Mouse (Mus musculus) MEL (cell line): Measurements from ENCODE around the gene Naga. TPM values are rescaled to one million over a fixed set of nuclear protein-coding genes. Genes with fewer than 3 reads are reported as not detected.

Experiments
- DNase-seq: peaks from one replicate; pipeline ENCODE4 v3.0.0; 2011; ENCODE audit warnings: low read depth, low spot score
- H3K27ac ChIP-seq: 2 replicates; pipeline ENCODE4 v1.5.1; 2012; ENCODE audit warnings: low read depth, mild to moderate bottlenecking, control low read depth, low read length, moderate library complexity; ENCODE audit not compliant: control insufficient read depth
- H3K27me3 ChIP-seq, 2 experiments: fragments of 150-350 bp in 1 of 2; sonication (generic) in 1 of 2; 2 replicates each; pipeline ENCODE4 v1.6.1; 2012; ENCODE audit warnings: low read length in 2 of 2, mild to moderate bottlenecking in 2 of 2, improper control_type of control experiment in 1 of 2, moderate library complexity in 1 of 2; ENCODE audit not compliant: insufficient read depth in 2 of 2, control insufficient read depth in 1 of 2
- H3K36me3 ChIP-seq, 2 experiments: 2 replicates each; pipeline ENCODE4 v1.6.1; 2012 to 2014; ENCODE audit warnings: low read length in 2 of 2, improper control_type of control experiment in 1 of 2, inconsistent platforms in 1 of 2, mild to moderate bottlenecking in 1 of 2; ENCODE audit not compliant: insufficient read depth in 2 of 2, control insufficient read depth in 1 of 2
- H3K4me1 ChIP-seq, 2 experiments: fragments of 150-350 bp in 1 of 2; sonication (generic) in 1 of 2; 2 replicates each; pipeline ENCODE4 v1.6.1; 2012; ENCODE audit warnings: low read length in 2 of 2, improper control_type of control experiment in 1 of 2, mild to moderate bottlenecking in 1 of 2; ENCODE audit not compliant: insufficient read depth in 2 of 2, control insufficient read depth in 1 of 2
- H3K4me3 ChIP-seq, 2 experiments: fragments of 150-350 bp in 1 of 2; sonication (generic) in 1 of 2; 2 replicates each; pipeline ENCODE4 v1.5.1; 2012; ENCODE audit warnings: low read depth in 2 of 2, low read length in 2 of 2, mild to moderate bottlenecking in 2 of 2, moderate library complexity in 2 of 2, control low read depth in 1 of 2, improper control_type of control experiment in 1 of 2; ENCODE audit not compliant: control insufficient read depth in 1 of 2, insufficient read depth in 1 of 2
- H3K79me2 ChIP-seq: 2 replicates; pipeline ENCODE4 v1.6.1; 2012; ENCODE audit warnings: mild to moderate bottlenecking, low read length, moderate library complexity; ENCODE audit not compliant: control insufficient read depth, poor library complexity, insufficient read depth
- H3K9ac ChIP-seq: 2 replicates; pipeline ENCODE4 v1.6.1; 2012; ENCODE audit warnings: low read depth, mild to moderate bottlenecking, control low read depth, low read length, moderate library complexity; ENCODE audit not compliant: control insufficient read depth, poor library complexity, severe bottlenecking
- H3K9me3 ChIP-seq: fragments of 150-350 bp; sonication (generic); replicated peaks from 2 replicates; pipeline ENCODE4 v1.6.1; 2012; ENCODE audit warnings: mild to moderate bottlenecking, low read length, improper control_type of control experiment, moderate library complexity; ENCODE audit not compliant: insufficient read depth
- CTCF ChIP-seq, 3 experiments: IDR thresholded peaks in 2 of 3; conservative IDR thresholded peaks in 1 of 3; 2 replicates each; pipeline ENCODE4 v1.5.1; 2011 to 2012; ENCODE audit warnings: low read length in 3 of 3, low read depth in 2 of 3, mild to moderate bottlenecking in 2 of 3, improper control_type of control experiment in 1 of 3, inconsistent platforms in 1 of 3, mixed read lengths in 1 of 3, moderate library complexity in 1 of 3; ENCODE audit not compliant: control insufficient read depth in 1 of 3, insufficient read depth in 1 of 3, poor library complexity in 1 of 3, severe bottlenecking in 1 of 3
- ELF1 ChIP-seq: IDR thresholded peaks from 2 replicates; pipeline ENCODE4 v1.6.1; 2014; ENCODE audit warnings: low read depth, mild to moderate bottlenecking, inconsistent platforms, low read length, improper control_type of control experiment, moderate library complexity
- ETS1 ChIP-seq: IDR thresholded peaks from 2 replicates; pipeline ENCODE4 v1.6.1; 2012; ENCODE audit warnings: low read depth, mild to moderate bottlenecking, inconsistent platforms, low read length, improper control_type of control experiment, moderate library complexity
- GABPA ChIP-seq: IDR thresholded peaks from 2 replicates; pipeline ENCODE4 v1.6.1; 2012; ENCODE audit warnings: low read depth, mild to moderate bottlenecking, inconsistent platforms, low read length, improper control_type of control experiment, moderate library complexity
- GATA1 ChIP-seq: IDR thresholded peaks from 2 replicates; pipeline ENCODE4 v1.6.1; 2011; ENCODE audit warnings: low read depth, low read length, improper control_type of control experiment
- HCFC1 ChIP-seq: IDR thresholded peaks from 2 replicates; pipeline ENCODE4 v1.6.1; 2012; ENCODE audit warnings: low read depth, mild to moderate bottlenecking, inconsistent platforms, low read length, improper control_type of control experiment, moderate library complexity
- KAT2A ChIP-seq: conservative IDR thresholded peaks from 2 replicates; pipeline ENCODE4 v1.6.1; 2012; ENCODE audit warnings: low read depth, low read length, improper control_type of control experiment, inconsistent platforms
- MAFK ChIP-seq: IDR thresholded peaks from 2 replicates; pipeline ENCODE4 v1.6.1; 2011; ENCODE audit warnings: low read depth, mild to moderate bottlenecking, low read length, improper control_type of control experiment, borderline replicate concordance
- MAX ChIP-seq: IDR thresholded peaks from 2 replicates; pipeline ENCODE4 v1.6.1; 2011; ENCODE audit warnings: low read length, improper control_type of control experiment
- MYB ChIP-seq: IDR thresholded peaks from 2 replicates; pipeline ENCODE4 v1.6.1; 2011; ENCODE audit warnings: mild to moderate bottlenecking, low read depth, low read length, improper control_type of control experiment
- NELFE ChIP-seq: IDR thresholded peaks from 2 replicates; pipeline ENCODE4 v1.6.1; 2011; ENCODE audit warnings: low read depth, low read length, improper control_type of control experiment
- POLR2AphosphoS5 ChIP-seq: IDR thresholded peaks from 2 replicates; pipeline ENCODE4 v1.6.1; 2012; ENCODE audit warnings: low read depth, borderline replicate concordance, mild to moderate bottlenecking, inconsistent platforms, low read length, moderate library complexity, mixed read lengths
- RAD21 ChIP-seq: IDR thresholded peaks from 2 replicates; pipeline ENCODE4 v1.6.1; 2011; ENCODE audit warnings: mild to moderate bottlenecking, low read depth, low read length, improper control_type of control experiment
- RCOR1 ChIP-seq: IDR thresholded peaks from 2 replicates; pipeline ENCODE4 v1.6.1; 2012; ENCODE audit warnings: low read depth, mild to moderate bottlenecking, inconsistent platforms, low read length, improper control_type of control experiment
- SMC3 ChIP-seq: IDR thresholded peaks from 2 replicates; pipeline ENCODE4 v1.6.1; 2011; ENCODE audit warnings: low read depth, low read length, improper control_type of control experiment
- TAL1 ChIP-seq: IDR thresholded peaks from 2 replicates; pipeline ENCODE4 v1.6.1; 2012; ENCODE audit warnings: mild to moderate bottlenecking, inconsistent platforms, low read length, moderate library complexity, mixed read lengths
- UBTF ChIP-seq: IDR thresholded peaks from 2 replicates; pipeline ENCODE4 v1.6.1; 2012; ENCODE audit warnings: low read depth, mild to moderate bottlenecking, inconsistent platforms, low read length, improper control_type of control experiment, moderate library complexity, borderline replicate concordance; ENCODE audit not compliant: insufficient read depth
- USF1 ChIP-seq: IDR thresholded peaks from 2 replicates; pipeline ENCODE4 v1.6.1; 2014; ENCODE audit warnings: low read depth, mild to moderate bottlenecking, inconsistent platforms, low read length, improper control_type of control experiment, moderate library complexity
- ZC3H11A ChIP-seq: IDR thresholded peaks from 2 replicates; pipeline ENCODE4 v1.6.1; 2012; ENCODE audit warnings: low read depth, mild to moderate bottlenecking, inconsistent platforms, low read length, improper control_type of control experiment
- ZKSCAN1 ChIP-seq: IDR thresholded peaks from 2 replicates; pipeline ENCODE4 v1.6.1; 2012; ENCODE audit warnings: low read depth, mild to moderate bottlenecking, inconsistent platforms, low read length, improper control_type of control experiment, moderate library complexity
- ZMIZ1 ChIP-seq: IDR thresholded peaks from 2 replicates; pipeline ENCODE4 v1.6.1; 2012; ENCODE audit warnings: low read depth, mild to moderate bottlenecking, inconsistent platforms, low read length, improper control_type of control experiment, moderate library complexity
- polyA plus RNA-seq, 2 experiments: library from polyadenylated mRNA; stranded (reverse) in 1 of 2; unstranded in 1 of 2; fragments of >175 nt in 1 of 2; fragments of >200 nt in 1 of 2; gene quantifications; 2 replicates each; pipeline versions ENCODE4 v1.2.1 to v1.2.4; 2012; ENCODE audit warnings: low replicate concordance in 2 of 2, low read depth in 1 of 2; ENCODE audit not compliant: insufficient read length in 2 of 2, insufficient read depth in 1 of 2, missing spikeins in 1 of 2
- total RNA-seq: library from RNA; depleted of rRNA; stranded (reverse); fragments of 300-350 nt; gene quantifications from 2 replicates; pipeline ENCODE4 v1.2.3, GENCODE M21; 2012

Naga gene
- total and polyA plus RNA-seq, 3 experiments: 26.4 to 59.5 TPM; not detected in 1

- H3K36me3 ChIP-seq: peaks cover 0 to 54% of the 10 kb centered on the region in 2 experiments; a peak in 2 of 4 replicates
- H3K4me3 ChIP-seq: no peak overlapping the region
- peaks cover 12 to 63% of the 10 kb centered on the region in 2 experiments for H3K4me1 ChIP-seq
- no peak overlapping the region for H3K9ac ChIP-seq
- H3K9me3 ChIP-seq: no peaks in the 10 kb centered on the region
- TF ChIP-seq HCFC1 (no peak), ZMIZ1 (peak; percentile 56; the same call in 1 of the 2 replicates), MYB (no peak), TAL1 (peak; percentile 29; the same call in 1 of the 2 replicates), NELFE (no peak)
- H3K79me2 ChIP-seq: peaks cover 42% of the 10 kb centered on the region
- peak; percentile 19 for DNase-seq
- H3K27ac ChIP-seq: no peak overlapping the region
- H3K27me3 ChIP-seq: no peaks in the 10 kb centered on the region
These were observed 9.7 kb upstream of the Naga start for GRCm38 (mm10) chr15:82348258-82348998.

GRCm38 (mm10) chr15:82347852-82348251 lies 9.1 kb upstream of the Naga start:
- Histone ChIP-seq H3K27me3 (no peaks in the 10 kb centered on the region), H3K36me3 (peaks cover 0 to 57% of the 10 kb centered on the region in 2 experiments; a peak in 2 of 4 replicates), H3K79me2 (peaks cover 42% of the 10 kb centered on the region), H3K4me3 (no peak overlapping the region; a peak in 1 of 4 replicates), H3K4me1 (peaks cover 15 to 65% of the 10 kb centered on the region in 2 experiments), H3K9me3 (no peaks in the 10 kb centered on the region), H3K27ac (peak overlapping the region; percentile 87; the same call in 1 of the 2 replicates), H3K9ac (peak overlapping the region; percentile 73; the same call in 1 of the 2 replicates)
- DNase-seq: peak; percentile 9
- no peak for TF ChIP-seq SMC3
- no peak for TF ChIP-seq ETS1
- TF ChIP-seq ZC3H11A: no peak
- TF ChIP-seq MAX: no peak
- no peak for TF ChIP-seq UBTF
- TF ChIP-seq RAD21: no peak
- no peak for TF ChIP-seq RCOR1
- no peak for TF ChIP-seq ZMIZ1
- no peak for TF ChIP-seq GATA1
- no peak for TF ChIP-seq CTCF (IDR thresholded peaks at IDR 0.05 in 2 of 3, conservative IDR thresholded peaks at IDR 0.05 in 1 of 3; ENCODE audit: control insufficient read depth in 1 of 3, insufficient read depth in 1 of 3, low read depth in 2 of 3, low read length in 3 of 3, poor library complexity in 1 of 3, severe bottlenecking in 1 of 3)
- TF ChIP-seq ELF1: no peak
- TF ChIP-seq USF1: no peak
- TF ChIP-seq KAT2A: no peak
- TF ChIP-seq MAFK: no peak
- no peak for TF ChIP-seq TAL1
- no peak; the same call in 1 of the 2 replicates for TF ChIP-seq POLR2AphosphoS5
- no peak for TF ChIP-seq GABPA
- no peak for TF ChIP-seq ZKSCAN1
- TF ChIP-seq, all 39 proteins: peak for 0
